Mouse (Mus musculus): ENCODE measurements around the gene Atad5. TPM values are rescaled to one million over a fixed set of nuclear protein-coding genes. Genes with fewer than 3 reads are reported as not detected.

Atad5 gene
- polyA plus RNA-seq, 1 experiment from 2014 or later: 19.9 TPM

DNA sequence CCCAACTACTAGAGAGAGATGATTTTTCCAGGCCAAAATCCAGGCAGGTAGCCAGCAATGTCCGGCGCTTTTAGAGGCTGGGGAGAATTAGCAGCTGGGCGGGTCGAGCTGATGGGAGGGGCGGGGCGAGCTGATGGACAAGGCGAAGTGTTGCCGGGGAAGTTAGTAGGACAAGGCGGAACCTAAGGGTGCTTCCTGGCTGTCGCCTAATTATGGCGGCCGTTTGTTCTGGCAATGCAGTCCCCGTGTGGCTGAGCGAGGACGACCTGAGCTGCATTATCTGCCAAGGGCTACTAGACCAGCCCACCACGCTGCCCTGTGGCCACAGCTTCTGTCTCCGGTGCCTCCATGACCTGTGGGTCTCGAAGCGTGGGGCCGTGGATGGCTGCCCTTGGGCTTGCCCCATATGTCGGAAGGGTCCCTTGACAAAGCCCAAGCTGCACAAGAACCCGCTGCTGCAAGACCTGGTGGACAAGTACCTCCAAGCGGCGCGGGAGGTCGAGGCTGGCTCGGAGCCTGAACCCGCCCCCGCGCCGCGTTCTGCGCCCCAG, 94.6 kb downstream of the Atad5 start, which contains the start of gene Rnf135:
TSS of gene Rnf135 (plus strand) at position 147 of the 551 bp plus-strand sequence.
- H3K36me3 ChIP-seq: no peaks in the 10 kb centered on the region
- ATAC-seq (ENCODE audit: insufficient number of reproducible peaks, insufficient read depth, low FRiP score, low TSS enrichment, low read depth): peak; percentile 87
- 1% methylated on average over 33 of the region's 33 CpGs for WGBS

DNA sequence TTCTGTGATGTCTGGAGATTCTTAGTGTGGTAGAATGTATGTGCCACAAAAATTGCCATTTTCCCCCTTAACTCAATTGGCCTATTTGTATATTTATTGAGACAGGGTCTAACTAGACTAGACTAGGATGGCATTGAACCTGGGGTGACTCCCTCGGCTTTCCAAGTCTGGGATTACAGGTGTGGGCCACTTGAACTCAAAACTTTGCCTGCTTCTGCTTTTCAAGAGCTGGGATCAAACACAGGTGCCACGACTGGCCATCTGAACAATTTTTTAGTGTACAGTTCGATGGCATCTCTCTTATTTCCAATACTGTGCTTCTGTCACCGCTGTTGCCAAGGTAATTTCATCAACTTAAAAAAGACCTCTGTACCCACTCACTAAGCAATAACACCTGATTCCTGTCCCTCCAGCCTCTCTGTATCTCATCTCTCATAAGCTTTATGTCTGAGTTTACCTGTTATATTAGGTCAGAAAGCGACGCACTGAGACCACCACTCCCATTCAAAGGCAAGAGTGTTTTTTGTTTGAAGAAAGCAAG, 95.4 kb downstream of the Atad5 start:
- Histone ChIP-seq H3K9ac (replicated peaks) (no peak overlapping the region), H3K9me3 (no peaks in the 10 kb centered on the region), H3K27ac (0 out of 2 replicates have a peak overlapping the region, but pooled peaks have one; percentile 78), H3K27me3 (no peaks in the 10 kb centered on the region), H3K36me3 (no peaks in the 10 kb centered on the region), H3K4me1 (replicated peaks) (no peaks in the 10 kb centered on the region), H3K4me2 (peak overlapping the region; percentile 77), H3K4me3 (replicated peaks) (peak overlapping the region; percentile 66)
- no peak for ATAC-seq (ENCODE audit: insufficient number of reproducible peaks, insufficient read depth, low FRiP score, low TSS enrichment, low read depth)
- WGBS: 95% methylated on average over 6 of the region's 6 CpGs

More for the DNA sequence above, 94.6 kb downstream of the Atad5 start, which contains the start of gene Rnf135:
- H3K9me3 ChIP-seq: no peaks in the 10 kb centered on the region
- peak within 1 kb of the TSS; percentile 78 for H3K27ac ChIP-seq
- H3K4me3 ChIP-seq (replicated peaks): peak within 1 kb of the TSS; percentile 66
- peak within 1 kb of the TSS; percentile 77 for H3K4me2 ChIP-seq
- H3K4me1 ChIP-seq (replicated peaks): no peaks in the 10 kb centered on the region
- no peaks in the 10 kb centered on the region for H3K27me3 ChIP-seq
- peak within 1 kb of the TSS; percentile 75 for H3K9ac ChIP-seq (replicated peaks)

Other genes with a start within 250 kb of the Atad5 start
- 72.0 and 74.4 TPM in 2 replicates for gene Utp6, start 127.0 kb upstream of the Atad5 start, polyA plus RNA-seq (2016; fragmentation: Nextera tagmentation; extraction: Ambion mirVana)
- 30.1 and 31.7 TPM in 2 replicates for gene Suz12, start 96.3 kb upstream of the Atad5 start, polyA plus RNA-seq (2016; fragmentation: Nextera tagmentation; extraction: Ambion mirVana)
- 59.4 and 60.1 TPM in 2 replicates for gene Crlf3, start 8.4 kb upstream of the Atad5 start, polyA plus RNA-seq (2016; fragmentation: Nextera tagmentation; extraction: Ambion mirVana)
- 32.4 and 34.9 TPM in 2 replicates for gene Tefm, start 52.8 kb downstream of the Atad5 start, polyA plus RNA-seq (2016; fragmentation: Nextera tagmentation; extraction: Ambion mirVana)
- gene Adap2, start 64.7 kb downstream of the Atad5 start, polyA plus RNA-seq (2016; fragmentation: Nextera tagmentation; extraction: Ambion mirVana): 0.45 and 1.2 TPM in 2 replicates
- 6.3 and 6.4 TPM in 2 replicates for gene Rnf135, start 94.5 kb downstream of the Atad5 start, polyA plus RNA-seq (2016; fragmentation: Nextera tagmentation; extraction: Ambion mirVana)
- gene Rhot1, start 119.6 kb downstream of the Atad5 start, polyA plus RNA-seq (2016; fragmentation: Nextera tagmentation; extraction: Ambion mirVana): 58.2 and 59.5 TPM in 2 replicates
- 2.0 and 3.4 TPM in 2 replicates for gene Rhbdl3, start 211.5 kb downstream of the Atad5 start, polyA plus RNA-seq (2016; fragmentation: Nextera tagmentation; extraction: Ambion mirVana)